Comparison of ENCODE assay signal across 10 mouse cellular contexts in genomic region chr1:134343567-134343966, GRCm38 (mm10). TPM values are rescaled to one million over a fixed set of nuclear protein-coding genes. Genes with fewer than 3 reads are reported as not detected.
DNase-seq lines count a peak whose midpoint lies in the region; ATAC-seq lines count a peak whose summit lies in the region.
"Had no signal": no experiment of that assay in that cellular context is flagged by ENCODE, and none has a peak within 500 bp of the region (broad histone marks: within the 10 kb centered on the region; RNA-seq: fewer than 3 reads in every experiment).

No protein-coding gene starts in this region.

- H3K27me3 ChIP-seq in heart, embryonic 12.5 days (replicated peaks) = no peaks in the 10 kb centered on the region
- peaks cover 15% of the 10 kb centered on the region for H3K27me3 ChIP-seq in forebrain, embryonic 10.5 days (ENCODE audit: poor library complexity, severe bottlenecking)
- H3K27me3 ChIP-seq in limb, embryonic 15.5 days = no peaks in the 10 kb centered on the region

- H3K4me3 ChIP-seq in heart, embryonic 12.5 days = peak overlapping the region; percentile 62
- peak overlapping the region; percentile 64 for H3K4me3 ChIP-seq in forebrain, embryonic 10.5 days
- H3K4me3 ChIP-seq in limb, embryonic 15.5 days = peak overlapping the region; percentile 53

- H3K36me3 ChIP-seq in heart, embryonic 12.5 days = peaks cover 20% of the 10 kb centered on the region
- peaks cover 28% of the 10 kb centered on the region for H3K36me3 ChIP-seq in forebrain, embryonic 10.5 days (replicated peaks)
- H3K36me3 ChIP-seq in limb, embryonic 15.5 days = peaks cover 23% of the 10 kb centered on the region

- peak overlapping the region; percentile 48 for H3K27ac ChIP-seq in heart, embryonic 12.5 days (ENCODE audit: poor library complexity, severe bottlenecking)
- H3K27ac ChIP-seq in forebrain, embryonic 10.5 days = no peak overlapping the region
- no peak overlapping the region for H3K27ac ChIP-seq in limb, embryonic 15.5 days

- no peak for ATAC-seq in heart, embryonic 12.5 days (ENCODE audit: insufficient number of reproducible peaks, low FRiP score)
- no peak for ATAC-seq in limb, embryonic 15.5 days (ENCODE audit: insufficient number of reproducible peaks, low FRiP score, low TSS enrichment, low read depth)
- no peak for ATAC-seq in megakaryocyte, adult 5-6 weeks (ENCODE audit: poor library complexity, severe bottlenecking)

- WGBS in heart, embryonic 12.5 days = 2% methylated on average over 2 of the region's 2 CpGs
- 2% methylated on average over 2 of the region's 2 CpGs for WGBS in forebrain, embryonic 10.5 days
- 0% methylated on average over 2 of the region's 2 CpGs for WGBS in limb, embryonic 15.5 days

- no peaks in the 10 kb centered on the region for H3K9me3 ChIP-seq in heart, embryonic 12.5 days (replicated peaks)
- no peaks in the 10 kb centered on the region for H3K9me3 ChIP-seq in forebrain, embryonic 10.5 days
- H3K9me3 ChIP-seq in limb, embryonic 15.5 days = no peaks in the 10 kb centered on the region

- peak overlapping the region; percentile 84 for H3K4me2 ChIP-seq in heart, embryonic 12.5 days
- peak overlapping the region; percentile 81 for H3K4me2 ChIP-seq in limb, embryonic 15.5 days

- H3K4me1 ChIP-seq in heart, embryonic 12.5 days (replicated peaks) = peaks cover 48% of the 10 kb centered on the region
- H3K4me1 ChIP-seq in forebrain, embryonic 10.5 days = peaks cover 16% of the 10 kb centered on the region
- H3K4me1 ChIP-seq in limb, embryonic 15.5 days = peaks cover 16% of the 10 kb centered on the region

- intact Hi-C loops in heart, postnatal 14 days (cut with DNase I) = no loop called here

- H3K9ac ChIP-seq in heart, embryonic 12.5 days = peak overlapping the region; percentile 78
- no peak overlapping the region for H3K9ac ChIP-seq in limb, embryonic 15.5 days

- DNase-seq in heart, postnatal 14 days = no peak
- peak; percentile 56 for DNase-seq in ES-CJ7 (ENCODE audit: low read depth, low spot score)
- DNase-seq in forebrain, embryonic 10.5 days (ENCODE audit: extremely low spot score, low spot score) = no peak
- no peak for DNase-seq in urinary bladder, postnatal 36 days (ENCODE audit: low spot score in 2 of 2)
- no peak for DNase-seq in layer of hippocampus, adult 9-10 months (ENCODE audit: low spot score)

RNA-seq across cellular contexts. Expression of gene Ppfia4, which starts 10.8 kb away (rescaled TPM):
- 17.1 and 17.3 TPM in 2 replicates for polyA plus RNA-seq in heart, embryonic 12.5 days (2016; fragmentation: Nextera tagmentation; extraction: Ambion mirVana)
- total RNA-seq in heart, postnatal 14 days (2021) = 1 to 10 TPM; 2.8 to 3.5 TPM
- polyA plus RNA-seq in forebrain, embryonic 10.5 days (2016; fragmentation: Nextera tagmentation; extraction: Ambion mirVana) = 1.6 and 2.1 TPM in 2 replicates
- polyA plus RNA-seq in limb, embryonic 15.5 days (2015; fragmentation: Nextera tagmentation; extraction: Ambion mirVana) = 7.5 and 11.1 TPM in 2 replicates
- 43.1 and 50.5 TPM in 2 replicates for total RNA-seq in megakaryocyte, adult 5-6 weeks (2015)
- total RNA-seq in megakaryocyte, adult 5-6 weeks (2017) = 47.0 and 55.6 TPM in 2 replicates

RNA-seq across cellular contexts. Expression of gene Tmem183a, which starts 18.2 kb away (rescaled TPM):
- polyA plus RNA-seq in heart, embryonic 12.5 days (2016; fragmentation: Nextera tagmentation; extraction: Ambion mirVana) = 67.6 and 73.8 TPM in 2 replicates
- total RNA-seq in heart, postnatal 14 days (2021) = 10 to 100 TPM; 22.6 to 22.8 TPM
- polyA plus RNA-seq in forebrain, embryonic 10.5 days (2016; fragmentation: Nextera tagmentation; extraction: Ambion mirVana) = 134 and 136 TPM in 2 replicates
- polyA plus RNA-seq in limb, embryonic 15.5 days (2015; fragmentation: Nextera tagmentation; extraction: Ambion mirVana) = 80.2 and 80.3 TPM in 2 replicates
- 33.5 and 39.2 TPM in 2 replicates for total RNA-seq in megakaryocyte, adult 5-6 weeks (2015)
- total RNA-seq in megakaryocyte, adult 5-6 weeks (2017) = 50.4 and 55.3 TPM in 2 replicates

RNA-seq across cellular contexts. Expression of gene 4933406M09Rik, which starts 42.2 kb away (rescaled TPM):
- not detected in 2 replicates for polyA plus RNA-seq in heart, embryonic 12.5 days (2016; fragmentation: Nextera tagmentation; extraction: Ambion mirVana)
- not detected for total RNA-seq in heart, postnatal 14 days (2021)
- polyA plus RNA-seq in forebrain, embryonic 10.5 days (2016; fragmentation: Nextera tagmentation; extraction: Ambion mirVana) = not detected in 2 replicates
- not detected in 2 replicates for polyA plus RNA-seq in limb, embryonic 15.5 days (2015; fragmentation: Nextera tagmentation; extraction: Ambion mirVana)
- not detected in 2 replicates for total RNA-seq in megakaryocyte, adult 5-6 weeks (2015)
- not detected in 2 replicates for total RNA-seq in megakaryocyte, adult 5-6 weeks (2017)
- total RNA-seq: liver, adult 2 months had no signal
- polyA plus RNA-seq: liver, adult 2 months; spleen, adult 2 months had no signal

RNA-seq across cellular contexts. Expression of gene Myog, which starts 53.8 kb away (rescaled TPM):
- 1.2 and 2.1 TPM in 2 replicates for polyA plus RNA-seq in heart, embryonic 12.5 days (2016; fragmentation: Nextera tagmentation; extraction: Ambion mirVana)
- total RNA-seq in heart, postnatal 14 days (2021) = not detected
- polyA plus RNA-seq in forebrain, embryonic 10.5 days (2016; fragmentation: Nextera tagmentation; extraction: Ambion mirVana) = not detected in 2 replicates
- 117 and 227 TPM in 2 replicates for polyA plus RNA-seq in limb, embryonic 15.5 days (2015; fragmentation: Nextera tagmentation; extraction: Ambion mirVana)
- total RNA-seq in megakaryocyte, adult 5-6 weeks (2015) = not detected in 2 replicates
- total RNA-seq in megakaryocyte, adult 5-6 weeks (2017) = not detected in 2 replicates
- total RNA-seq: liver, adult 2 months had no signal
- polyA plus RNA-seq: liver, adult 2 months; spleen, adult 2 months had no signal
